Mouse (Mus musculus) intestine, postnatal 0 days (tissue): Measurements from ENCODE around the gene Csnk2a2. TPM values are rescaled to one million over a fixed set of nuclear protein-coding genes. Genes with fewer than 3 reads are reported as not detected.

Source experiments
- ATAC-seq: fragments of 200-750 bp; cut with Nextera tagmentation; 2 replicates; pipeline ENCODE4 v1.8.0; 2017; ENCODE audit warnings: mild to moderate bottlenecking, moderate TSS enrichment, moderate library complexity
- H3K27ac ChIP-seq: fragments of 300-500 bp; sonication (generic); 2 replicates; pipeline ENCODE4 v1.5.1; 2014; ENCODE audit warnings: mild to moderate bottlenecking, low read depth, low read length, moderate library complexity
- H3K27me3 ChIP-seq: fragments of 300-500 bp; sonication (generic); replicated peaks from 2 replicates; pipeline ENCODE4 v1.6.1; 2014; ENCODE audit warnings: low read length, mixed read lengths; ENCODE audit not compliant: control insufficient read depth, insufficient read depth
- H3K36me3 ChIP-seq: fragments of 300-500 bp; sonication (generic); 2 replicates; pipeline ENCODE4 v1.6.1; 2014; ENCODE audit warnings: mild to moderate bottlenecking, moderate library complexity; ENCODE audit not compliant: control insufficient read depth, insufficient read depth
- H3K4me1 ChIP-seq: fragments of 300-500 bp; sonication (generic); replicated peaks from 2 replicates; pipeline ENCODE4 v1.6.1; 2014; ENCODE audit warnings: antibody characterized with exemption, low read length, mixed read lengths; ENCODE audit not compliant: control insufficient read depth, insufficient read depth
- H3K4me2 ChIP-seq: fragments of 300-500 bp; sonication (generic); replicated peaks from 2 replicates; pipeline ENCODE4 v1.6.1; 2014; ENCODE audit warnings: low read depth, mild to moderate bottlenecking, moderate library complexity
- H3K4me3 ChIP-seq: fragments of 300-500 bp; sonication (generic); 2 replicates; pipeline ENCODE4 v1.5.1; 2014; ENCODE audit warnings: low read depth, low read length
- H3K9ac ChIP-seq: fragments of 300-500 bp; sonication (generic); 2 replicates; pipeline ENCODE4 v1.6.1; 2014; ENCODE audit warnings: mild to moderate bottlenecking, low read depth, low read length
- H3K9me3 ChIP-seq: fragments of 300-500 bp; sonication (generic); 2 replicates; pipeline ENCODE4 v1.6.1; 2016; ENCODE audit warnings: mixed run types; ENCODE audit not compliant: control insufficient read depth
- CTCF ChIP-seq: sonication (generic); IDR thresholded peaks from 2 replicates; pipeline ENCODE4 v1.5.1; 2016; ENCODE audit warnings: low read depth, mild to moderate bottlenecking, control low read depth, antibody characterized with exemption, moderate library complexity
- WGBS: fragments of 180-500 bp; shearing (Covaris S2); extraction: QIAGEN DNeasy Blood & Tissue Kit; methylation state at CpG from one replicate; pipeline ENCODE4 v1.1.7; 2014; 5-methylcytosine and 5-hydroxymethylcytosine counted together
- polyA plus RNA-seq: library from polyadenylated mRNA; unstranded; fragments of >200 nt; fragmentation: Nextera tagmentation; extraction: Ambion mirVana; gene quantifications from 2 replicates; pipeline ENCODE4 v1.2.1, GENCODE M21; 2015

Csnk2a2 gene
- polyA plus RNA-seq, 1 experiment from 2014 or later: 6.7 TPM

DNA sequence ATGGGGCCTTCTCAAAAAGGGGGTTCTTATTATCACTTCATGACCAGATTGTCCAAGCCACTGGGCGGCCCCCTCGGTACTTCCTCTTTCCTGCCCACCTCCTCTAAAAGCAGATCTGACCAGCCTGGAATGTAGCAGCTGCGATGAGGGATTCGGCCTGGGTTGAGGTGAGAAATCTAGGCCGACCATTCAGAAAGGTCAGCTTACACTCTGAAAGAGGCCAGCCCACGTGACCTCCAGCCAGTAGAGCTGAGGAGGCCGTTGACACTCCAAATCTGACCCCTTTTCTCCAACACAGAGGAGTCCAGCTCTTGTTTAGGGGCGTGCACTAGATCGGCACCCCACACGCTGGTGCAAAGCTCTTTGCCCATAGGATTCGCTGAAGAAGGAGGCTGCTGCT is 93.1 kb downstream of the Csnk2a2 start:
- H3K27me3 ChIP-seq: no peaks in the 10 kb centered on the region
- no peak overlapping the region for H3K4me2 ChIP-seq
- no peak overlapping the region for H3K9ac ChIP-seq
- H3K9me3 ChIP-seq: no peaks in the 10 kb centered on the region
- H3K4me1 ChIP-seq: no peaks in the 10 kb centered on the region
- TF ChIP-seq CTCF: no peak
- no peak overlapping the region for H3K4me3 ChIP-seq
- H3K27ac ChIP-seq: no peak overlapping the region
- ATAC-seq: no peak
- WGBS: 61% methylated on average over 11 of the region's 11 CpGs
- no peaks in the 10 kb centered on the region for H3K36me3 ChIP-seq

Other genes with a start within 250 kb of the Csnk2a2 start
- gene Cngb1, start 183.5 kb downstream of the Csnk2a2 start, polyA plus RNA-seq: 0.63 and 0.94 TPM in 2 replicates
- gene Tepp, start 179.5 kb downstream of the Csnk2a2 start, polyA plus RNA-seq: 0.46 TPM in 1 of 2 replicates, not detected in the other
- 2.2 and 2.3 TPM in 2 replicates for gene Zfp319, start 158.1 kb downstream of the Csnk2a2 start, polyA plus RNA-seq
- gene Usb1, start 157.8 kb downstream of the Csnk2a2 start, polyA plus RNA-seq: 22.3 and 25.6 TPM in 2 replicates
- gene Mmp15, start 137.8 kb downstream of the Csnk2a2 start, polyA plus RNA-seq: 9.9 and 11.9 TPM in 2 replicates
- gene Cfap20, start 55.2 kb downstream of the Csnk2a2 start, polyA plus RNA-seq: 61.5 and 62.2 TPM in 2 replicates
- gene Ccdc113, start 44.0 kb upstream of the Csnk2a2 start, polyA plus RNA-seq: 0.14 and 0.20 TPM in 2 replicates
- gene Prss54, start 86.3 kb upstream of the Csnk2a2 start, polyA plus RNA-seq: not detected in 2 replicates
- 3.6 and 4.3 TPM in 2 replicates for gene Gins3, start 143.4 kb upstream of the Csnk2a2 start, polyA plus RNA-seq
- gene Ndrg4, start 186.9 kb upstream of the Csnk2a2 start, polyA plus RNA-seq: 11.5 and 13.1 TPM in 2 replicates
- gene Setd6, start 225.8 kb upstream of the Csnk2a2 start, polyA plus RNA-seq: 8.2 and 9.3 TPM in 2 replicates